Comparison of ENCODE assay signal across 8 mouse cellular contexts in the genomic region with DNA sequence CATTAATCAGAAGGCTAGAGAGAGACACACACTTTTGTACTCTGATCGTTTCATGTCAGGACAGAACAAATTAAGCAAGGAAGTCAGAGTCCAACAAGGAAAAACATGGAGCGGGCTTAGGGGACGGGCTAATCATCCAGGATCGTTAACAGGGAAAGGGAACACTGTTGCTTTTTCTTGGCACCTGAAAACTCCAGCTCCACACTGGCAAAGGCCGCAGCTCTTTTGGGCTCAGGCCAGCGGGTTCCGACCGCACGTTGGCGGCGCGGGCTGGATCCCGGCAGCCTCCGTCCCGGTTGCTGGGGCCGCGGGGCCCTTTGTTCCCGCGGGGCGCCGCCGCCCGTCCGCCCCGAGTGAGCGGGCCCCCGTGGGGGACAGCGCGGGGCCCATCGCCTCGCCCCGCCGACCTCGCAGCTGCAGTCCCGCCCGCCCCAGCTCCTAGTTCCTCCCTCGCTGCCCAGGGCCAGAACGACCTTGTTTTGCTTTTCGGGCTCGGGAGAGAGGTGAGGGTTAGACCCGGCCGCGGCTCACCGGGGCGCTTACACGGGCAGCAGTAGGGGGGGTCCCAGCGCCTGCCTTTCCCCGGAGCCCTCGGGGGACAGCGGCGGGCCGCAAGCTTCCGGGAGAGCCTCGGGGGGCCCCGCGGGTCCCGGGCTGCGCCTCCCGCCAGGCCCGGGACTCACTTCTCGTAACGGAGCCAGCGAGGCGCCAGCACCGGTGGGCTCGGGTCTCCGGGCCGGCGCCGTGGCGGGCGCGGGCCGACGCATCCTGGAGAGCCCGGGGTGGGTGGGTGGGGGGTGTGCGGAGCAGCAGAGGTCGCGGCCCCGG. TPM values are rescaled to one million over a fixed set of nuclear protein-coding genes. Genes with fewer than 3 reads are reported as not detected.
DNase-seq lines count a peak whose midpoint lies in the region; ATAC-seq and TF ChIP-seq lines count a peak whose summit lies in the region.

Gene N4bp2 (plus strand): TSS at position 434 of the 828 bp plus-strand sequence.

- peaks cover 9% of the 10 kb centered on the region for H3K36me3 ChIP-seq in erythroblast, embryonic 14.5 days (ENCODE audit: control insufficient read depth)
- no peaks in the 10 kb centered on the region for H3K36me3 ChIP-seq in heart, embryonic 12.5 days
- H3K36me3 ChIP-seq in kidney, embryonic 16.5 days (ENCODE audit: insufficient read depth, low read length) = no peaks in the 10 kb centered on the region
- no peaks in the 10 kb centered on the region for H3K36me3 ChIP-seq in liver, embryonic 11.5 days (ENCODE audit: control insufficient read depth, insufficient read depth, low read length)
- H3K36me3 ChIP-seq in myocyte (ENCODE audit: control insufficient read depth, insufficient read depth) = no peaks in the 10 kb centered on the region
- H3K36me3 ChIP-seq in stomach, embryonic 14.5 days (ENCODE audit: control insufficient read depth, insufficient read depth, low read length) = no peaks in the 10 kb centered on the region

- no peaks in the 10 kb centered on the region for H3K9me3 ChIP-seq in erythroblast, embryonic 14.5 days (ENCODE audit: control insufficient read depth, low read length)
- no peaks in the 10 kb centered on the region for H3K9me3 ChIP-seq in heart, embryonic 12.5 days (replicated peaks)
- no peaks in the 10 kb centered on the region for H3K9me3 ChIP-seq in kidney, embryonic 16.5 days (ENCODE audit: low read length)
- H3K9me3 ChIP-seq in liver, embryonic 11.5 days (ENCODE audit: control insufficient read depth, low read length) = no peaks in the 10 kb centered on the region
- no peaks in the 10 kb centered on the region for H3K9me3 ChIP-seq in stomach, embryonic 14.5 days (ENCODE audit: control insufficient read depth, low read depth, low read length)

- TF ChIP-seq CTCF in brain, embryonic 14.5 days (IDR thresholded peaks at IDR 0.05; ENCODE audit: borderline replicate concordance, extremely low read depth, insufficient read depth, insufficient read length) = no peak

- peak within 1 kb of the TSS; percentile 81 for H3K4me2 ChIP-seq in heart, embryonic 12.5 days
- peak within 1 kb of the TSS; percentile 62 for H3K4me2 ChIP-seq in kidney, embryonic 16.5 days (replicated peaks; ENCODE audit: low read depth, low read length)
- H3K4me2 ChIP-seq in liver, embryonic 11.5 days = peak within 1 kb of the TSS; percentile 88
- peak within 1 kb of the TSS; percentile 66 for H3K4me2 ChIP-seq in myocyte (ENCODE audit: low read depth)
- peak within 1 kb of the TSS; percentile 73 for H3K4me2 ChIP-seq in stomach, embryonic 14.5 days (replicated peaks; ENCODE audit: low read depth, low read length)

- peak within 1 kb of the TSS; percentile 99 for H3K27ac ChIP-seq in heart, embryonic 12.5 days (ENCODE audit: poor library complexity, severe bottlenecking)
- peak within 1 kb of the TSS; percentile 100 for H3K27ac ChIP-seq in kidney, embryonic 16.5 days (ENCODE audit: low read length)
- H3K27ac ChIP-seq in liver, embryonic 11.5 days (ENCODE audit: low read depth, low read length) = peak within 1 kb of the TSS; percentile 95
- H3K27ac ChIP-seq in stomach, embryonic 14.5 days (ENCODE audit: low read length) = peak within 1 kb of the TSS; percentile 100

- H3K9ac ChIP-seq in heart, embryonic 12.5 days = peak within 1 kb of the TSS; percentile 97
- H3K9ac ChIP-seq in kidney, embryonic 16.5 days (replicated peaks; ENCODE audit: low read length) = peak within 1 kb of the TSS; percentile 97
- peak within 1 kb of the TSS; percentile 89 for H3K9ac ChIP-seq in liver, embryonic 11.5 days (ENCODE audit: low read depth, low read length)
- H3K9ac ChIP-seq in stomach, embryonic 14.5 days (replicated peaks; ENCODE audit: low read depth, low read length) = peak within 1 kb of the TSS; percentile 99

- peak within 1 kb of the TSS; percentile 95 for H3K4me3 ChIP-seq in erythroblast, embryonic 14.5 days (replicated peaks)
- H3K4me3 ChIP-seq in heart, embryonic 12.5 days = peak within 1 kb of the TSS; percentile 73
- H3K4me3 ChIP-seq in kidney, embryonic 16.5 days (ENCODE audit: low read length) = peak within 1 kb of the TSS; percentile 71
- H3K4me3 ChIP-seq in liver, embryonic 11.5 days (ENCODE audit: low read depth, low read length) = peak within 1 kb of the TSS; percentile 93
- peak within 1 kb of the TSS; percentile 47 for H3K4me3 ChIP-seq in myocyte
- H3K4me3 ChIP-seq in stomach, embryonic 14.5 days (ENCODE audit: low read depth, low read length) = peak within 1 kb of the TSS; percentile 86

- peak; percentile 36 for ATAC-seq in heart, embryonic 12.5 days (ENCODE audit: insufficient number of reproducible peaks, low FRiP score)
- peak; percentile 53 for ATAC-seq in kidney, embryonic 16.5 days (ENCODE audit: low FRiP score, low TSS enrichment)
- peak; percentile 55 for ATAC-seq in liver, embryonic 11.5 days (replicated peaks; ENCODE audit: low FRiP score)
- ATAC-seq in stomach, embryonic 14.5 days (ENCODE audit: insufficient number of reproducible peaks, insufficient read depth, low FRiP score, low read depth) = peak; percentile 33; the same call in 1 of the 2 replicates

- peak; percentile 44; the same call in 1 of the 2 replicates for TF ChIP-seq POLR2A in brain, embryonic 14.5 days (IDR thresholded peaks at IDR 0.05; ENCODE audit: borderline replicate concordance, extremely low read depth, insufficient read depth, insufficient read length, poor library complexity, severe bottlenecking)
- peak; percentile 26 for TF ChIP-seq POLR2A in myocyte (IDR thresholded peaks at IDR 0.05; ENCODE audit: insufficient read length, low read depth)

- peak; percentile 83 for DNase-seq in A20 (ENCODE audit: low read depth, low spot score)
- DNase-seq in brain, embryonic 14.5 days (ENCODE audit: low read depth) = peak; percentile 85
- no peak for DNase-seq in liver, embryonic 11.5 days (ENCODE audit: low spot score)

- H3K79me2 ChIP-seq in myocyte (ENCODE audit: control insufficient read depth, insufficient read depth) = no peaks in the 10 kb centered on the region

- WGBS in heart, embryonic 12.5 days = under 1% methylated on average over 79 of the region's 80 CpGs
- WGBS in kidney, embryonic 16.5 days = under 1% methylated on average over 46 of the region's 80 CpGs
- under 1% methylated on average over 69 of the region's 80 CpGs for WGBS in liver, embryonic 11.5 days
- 1% methylated on average over 59 of the region's 80 CpGs for WGBS in stomach, embryonic 14.5 days

- peak within 1 kb of the TSS; percentile 98 for H3ac ChIP-seq in myocyte (ENCODE audit: control insufficient read depth, insufficient read length)

- peaks cover 40% of the 10 kb centered on the region for H3K4me1 ChIP-seq in erythroblast, embryonic 14.5 days (ENCODE audit: control insufficient read depth)
- peaks cover 24% of the 10 kb centered on the region for H3K4me1 ChIP-seq in heart, embryonic 12.5 days (replicated peaks)
- H3K4me1 ChIP-seq in kidney, embryonic 16.5 days (ENCODE audit: insufficient read depth, low read length) = peaks cover 11% of the 10 kb centered on the region
- peaks cover 15% of the 10 kb centered on the region for H3K4me1 ChIP-seq in liver, embryonic 11.5 days (replicated peaks; ENCODE audit: control insufficient read depth, insufficient read depth, low read length)
- H3K4me1 ChIP-seq in stomach, embryonic 14.5 days (ENCODE audit: control insufficient read depth, insufficient read depth, low read length) = peaks cover 6% of the 10 kb centered on the region; the same call in 1 of the 2 replicates

- no peaks in the 10 kb centered on the region for H3K27me3 ChIP-seq in erythroblast, embryonic 14.5 days (ENCODE audit: control insufficient read depth)
- no peaks in the 10 kb centered on the region for H3K27me3 ChIP-seq in heart, embryonic 12.5 days (replicated peaks)
- no peaks in the 10 kb centered on the region for H3K27me3 ChIP-seq in kidney, embryonic 16.5 days (ENCODE audit: insufficient read depth, low read length)
- H3K27me3 ChIP-seq in liver, embryonic 11.5 days (replicated peaks; ENCODE audit: control insufficient read depth, insufficient read depth, low read length) = no peaks in the 10 kb centered on the region
- no peaks in the 10 kb centered on the region for H3K27me3 ChIP-seq in myocyte (ENCODE audit: control insufficient read depth, insufficient read depth, insufficient read length)
- no peaks in the 10 kb centered on the region for H3K27me3 ChIP-seq in stomach, embryonic 14.5 days (ENCODE audit: control insufficient read depth, insufficient read depth, low read length)

TF ChIP-seq in myocyte, 11 proteins besides CTCF, POLR2A, EP300 and RAD21:
- TF ChIP-seq MYOD1 (IDR thresholded peaks at IDR 0.05; ENCODE audit: control insufficient read depth in 1 of 3, insufficient read length in 2 of 3, low read depth in 2 of 3) (no peak), POLR2AphosphoS2 (IDR thresholded peaks at IDR 0.05; ENCODE audit: insufficient read length, low read depth) (peak; percentile 26)

RNA-seq across cellular contexts. Expression of gene N4bp2, which starts in this region (rescaled TPM):
- 30.2 and 31.4 TPM in 2 replicates for polyA plus RNA-seq in brain, embryonic 14.5 days (2012; rRNA removed)
- 0.20 and 0.42 TPM in 2 replicates for polyA plus RNA-seq in erythroblast, embryonic 14.5 days (2012)
- polyA plus RNA-seq in heart, embryonic 12.5 days (2016; fragmentation: Nextera tagmentation; extraction: Ambion mirVana) = 31.9 and 32.9 TPM in 2 replicates
- 18.8 and 24.3 TPM in 2 replicates for polyA plus RNA-seq in kidney, embryonic 16.5 days (2015; fragmentation: Nextera tagmentation; extraction: Ambion mirVana)
- polyA plus RNA-seq in liver, embryonic 11.5 days (2014; fragmentation: Nextera tagmentation; extraction: Ambion mirVana) = 28.2 and 31.6 TPM in 2 replicates
- polyA plus RNA-seq in myocyte (2012; fragmentation: generic; extraction: Trizol) = 1.9 TPM
- 48.0 and 48.3 TPM in 2 replicates for polyA plus RNA-seq in stomach, embryonic 14.5 days (2014; fragmentation: Nextera tagmentation; extraction: Ambion mirVana)
